Mouse (Mus musculus): ENCODE results near the gene Fam189a1.

DNA sequence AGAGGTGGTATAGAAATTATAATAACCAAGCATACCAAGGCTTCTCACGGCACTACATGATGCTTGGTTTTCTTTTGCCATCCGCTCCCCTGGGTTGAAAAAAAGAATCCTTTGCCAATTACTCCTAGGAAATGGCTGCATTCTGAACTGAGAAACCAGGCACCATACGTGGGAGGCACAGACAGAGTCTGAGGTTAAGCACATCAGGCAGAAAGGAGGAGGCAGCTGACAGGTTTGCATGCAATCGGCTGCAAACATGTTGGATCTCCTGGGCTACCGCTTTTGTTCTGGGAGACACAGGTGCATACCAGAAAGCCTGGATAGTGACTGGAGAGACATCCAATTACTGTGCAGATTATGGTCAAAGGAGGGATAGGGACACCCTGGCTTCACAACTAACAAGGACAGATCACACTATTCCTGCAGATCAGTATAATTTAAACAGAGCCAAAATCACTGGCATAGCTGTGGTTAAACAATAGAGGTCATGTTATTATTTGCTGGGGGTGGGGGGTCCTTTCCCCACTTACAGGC is 308.9 kb downstream of the Fam189a1 start:
- TF ChIP-seq POLR2A (IDR thresholded peaks at IDR 0.05; ENCODE audit: borderline replicate concordance, insufficient read depth, low read length) (no peak), CTCF (IDR thresholded peaks at IDR 0.05; ENCODE audit: borderline replicate concordance, insufficient read depth, low read depth, low read length) (no peak)
